Mouse (Mus musculus): ENCODE measurements at regions not wholly inside any gene's neighbourhood (a gene's known extent, or its start where the extent isn't known, plus 50 kb on each side); places are given as distances from the start of the nearest gene placed in this dataset.

DNA sequence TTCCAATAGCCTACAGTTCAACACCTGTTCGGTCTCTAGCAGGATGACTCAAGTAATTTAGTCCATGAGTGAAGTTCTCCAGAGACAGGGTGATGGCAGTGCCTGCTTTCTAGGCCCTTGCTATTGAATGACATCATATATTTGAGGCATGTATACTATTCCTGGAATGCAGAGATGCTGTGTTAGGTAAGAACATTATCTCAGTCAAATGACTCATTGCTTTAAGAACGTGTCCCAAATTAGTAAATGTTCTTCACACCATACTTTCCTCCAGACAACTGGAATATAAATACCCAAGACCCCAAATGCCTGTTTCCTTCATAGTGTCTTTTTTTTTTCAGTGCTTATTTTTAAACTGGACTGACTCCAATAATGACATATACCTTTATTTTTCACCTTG lies 1018.3 kb downstream of the Slc16a7 start:
- Histone ChIP-seq H3K4me2 (no peak overlapping the region), H3K4me1 (ENCODE audit: insufficient read depth) (no peaks in the 10 kb centered on the region), H3K9me3 (ENCODE audit: low read depth, low read length) (no peaks in the 10 kb centered on the region), H3K9ac (no peak overlapping the region), H3K36me3 (ENCODE audit: insufficient read depth) (no peaks in the 10 kb centered on the region), H3K27me3 (ENCODE audit: insufficient read depth, low read length) (no peaks in the 10 kb centered on the region), H3K27ac (ENCODE audit: low read depth) (no peak overlapping the region), H3K4me3 (ENCODE audit: low read depth, low read length) (no peak overlapping the region)
- WGBS = 62% methylated on average over 2 of the region's 2 CpGs
- DNase-seq (no peak), ATAC-seq (ENCODE audit: insufficient read depth) (no peak)
- TF ChIP-seq CTCF (IDR thresholded peaks at IDR 0.05; ENCODE audit: low read depth) = no peak

GRCm38 (mm10) chr10:124402647-124403046 lies 986.6 kb downstream of the Slc16a7 start:
- Histone ChIP-seq H3K27me3 (ENCODE audit: insufficient read depth, low read length) (no peaks in the 10 kb centered on the region), H3K4me3 (ENCODE audit: low read depth, low read length) (no peak overlapping the region), H3K9me3 (ENCODE audit: low read depth, low read length) (no peaks in the 10 kb centered on the region), H3K4me2 (no peak overlapping the region), H3K9ac (no peak overlapping the region), H3K4me1 (ENCODE audit: insufficient read depth) (no peaks in the 10 kb centered on the region), H3K27ac (ENCODE audit: low read depth) (no peak overlapping the region), H3K36me3 (ENCODE audit: insufficient read depth) (no peaks in the 10 kb centered on the region)
- no peak for TF ChIP-seq CTCF (IDR thresholded peaks at IDR 0.05; ENCODE audit: low read depth)
- ATAC-seq (ENCODE audit: insufficient read depth) (no peak), DNase-seq (no peak)
- whole genome bisulfite sequencing = 69% methylated on average over 2 of the region's 2 CpGs

DNA sequence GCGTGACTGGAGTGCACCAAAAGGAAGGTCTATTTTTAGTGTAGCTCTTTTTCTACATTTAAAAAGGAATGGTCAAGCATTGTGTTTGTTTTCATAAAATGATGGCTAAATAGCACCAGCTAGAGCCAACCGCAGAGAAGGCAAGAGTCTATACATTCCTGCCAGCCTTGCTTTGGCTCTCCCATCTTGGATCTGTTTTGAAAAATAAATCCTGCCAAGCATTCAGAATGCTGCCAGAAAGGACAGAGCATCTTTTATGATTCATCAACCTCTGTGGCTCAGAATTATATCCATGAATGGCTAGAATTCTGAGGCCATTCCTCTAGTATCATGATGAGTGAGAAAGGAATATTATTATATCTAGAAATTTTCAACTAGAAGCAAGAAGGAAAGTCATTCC lies 979.6 kb downstream of the Slc16a7 start:
- TF ChIP-seq CTCF (IDR thresholded peaks at IDR 0.05; ENCODE audit: low read depth) = no peak
- Histone ChIP-seq H3K4me3 (ENCODE audit: low read depth, low read length) (no peak overlapping the region), H3K27ac (ENCODE audit: low read depth) (no peak overlapping the region), H3K27me3 (ENCODE audit: insufficient read depth, low read length) (no peaks in the 10 kb centered on the region), H3K4me1 (ENCODE audit: insufficient read depth) (no peaks in the 10 kb centered on the region), H3K4me2 (no peak overlapping the region), H3K9me3 (ENCODE audit: low read depth, low read length) (no peaks in the 10 kb centered on the region), H3K36me3 (ENCODE audit: insufficient read depth) (no peaks in the 10 kb centered on the region), H3K9ac (no peak overlapping the region)
- ATAC-seq (ENCODE audit: insufficient read depth) = no peak
- no peak for DNase-seq
- WGBS = 69% methylated on average over 2 of the region's 2 CpGs

GRCm38 (mm10) chr10:124416531-124416930 lies 972.7 kb downstream of the Slc16a7 start:
- no peak overlapping the region for H3K4me3 ChIP-seq (ENCODE audit: low read depth, low read length)
- H3K4me1 ChIP-seq (ENCODE audit: insufficient read depth) = no peaks in the 10 kb centered on the region
- no peak for TF ChIP-seq CTCF (IDR thresholded peaks at IDR 0.05; ENCODE audit: low read depth)
- H3K4me2 ChIP-seq = no peak overlapping the region
- WGBS = 65% methylated on average over 6 of the region's 6 CpGs
- H3K27me3 ChIP-seq (ENCODE audit: insufficient read depth, low read length) = no peaks in the 10 kb centered on the region
- no peaks in the 10 kb centered on the region for H3K36me3 ChIP-seq (ENCODE audit: insufficient read depth)
- H3K9me3 ChIP-seq (ENCODE audit: low read depth, low read length) = no peaks in the 10 kb centered on the region
- H3K27ac ChIP-seq (ENCODE audit: low read depth) = no peak overlapping the region
- peak; percentile 19 for DNase-seq
- H3K9ac ChIP-seq = no peak overlapping the region
- ATAC-seq (ENCODE audit: insufficient read depth) = no peak

DNA sequence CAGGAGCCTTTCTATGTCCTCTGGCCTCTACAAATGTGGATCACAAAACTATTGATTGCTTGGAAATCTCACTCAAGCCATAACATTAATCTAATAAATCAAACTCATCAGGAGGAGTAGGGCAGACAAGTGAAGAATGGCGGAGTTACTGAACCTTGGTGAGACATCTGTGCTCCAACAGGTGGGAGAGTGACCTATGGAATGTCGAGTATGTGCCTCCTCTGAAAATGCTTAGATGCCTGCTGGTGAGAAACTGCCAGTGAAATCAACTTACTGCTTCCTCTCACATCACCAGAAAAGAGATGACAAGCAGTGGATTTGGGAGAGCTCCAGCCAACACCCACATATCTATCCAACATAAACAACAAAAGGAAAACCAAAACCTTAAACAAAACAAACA lies 965.8 kb downstream of the Slc16a7 start:
- Histone ChIP-seq H3K27me3 (ENCODE audit: insufficient read depth, low read length) (no peaks in the 10 kb centered on the region), H3K27ac (ENCODE audit: low read depth) (no peak overlapping the region), H3K9me3 (ENCODE audit: low read depth, low read length) (no peaks in the 10 kb centered on the region), H3K4me3 (ENCODE audit: low read depth, low read length) (no peak overlapping the region), H3K4me2 (no peak overlapping the region), H3K36me3 (ENCODE audit: insufficient read depth) (no peaks in the 10 kb centered on the region), H3K9ac (no peak overlapping the region), H3K4me1 (ENCODE audit: insufficient read depth) (no peaks in the 10 kb centered on the region)
- 20% methylated on average over 2 of the region's 2 CpGs for WGBS
- TF ChIP-seq CTCF (IDR thresholded peaks at IDR 0.05; ENCODE audit: low read depth) = no peak
- ATAC-seq (ENCODE audit: insufficient read depth) (no peak), DNase-seq (no peak)

Measured in lung, embryonic 14.5 days (tissue).